Mouse (Mus musculus) ES-Bruce4 (cell line): ENCODE results near the gene Lars2.

Experiments used
- CTCF ChIP-seq: IDR thresholded peaks from one replicate; pipeline ENCODE4 v1.8.1; 2011; ENCODE audit warnings: low read depth, low read length
- EP300 ChIP-seq: IDR thresholded peaks from 2 replicates; pipeline ENCODE4 v1.6.1; 2011; ENCODE audit warnings: low read depth, low read length; ENCODE audit not compliant: insufficient read depth
- POLR2A ChIP-seq: IDR thresholded peaks from one replicate; pipeline ENCODE4 v1.8.1; 2011; ENCODE audit warnings: low read length; ENCODE audit not compliant: insufficient read depth

GRCm38 (mm10) chr9:123497906-123498305 is 131.2 kb downstream of the Lars2 start:
- TF ChIP-seq CTCF (no peak), EP300 (no peak), POLR2A (no peak)
